Mouse (Mus musculus): Measurements from ENCODE around the gene H6pd.

DNA sequence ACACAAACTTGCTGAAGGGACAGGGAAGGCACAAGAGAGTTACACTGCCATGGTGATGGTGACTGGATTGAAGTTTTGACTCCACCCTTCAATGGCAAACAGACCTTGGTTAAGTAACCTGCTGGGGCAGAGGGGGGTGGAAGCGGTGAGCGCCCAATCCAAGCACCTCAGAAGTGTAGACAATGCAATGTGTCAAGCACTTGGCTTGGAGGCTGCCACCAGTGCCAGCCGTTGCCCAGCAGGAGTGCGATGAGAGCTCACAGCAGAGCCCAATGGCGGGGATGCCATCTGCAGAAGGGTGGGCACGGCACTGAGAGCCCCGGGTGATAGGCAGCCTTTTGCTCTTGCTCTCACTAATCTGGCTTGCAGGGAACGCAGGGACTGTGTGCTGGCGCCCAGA, 56.6 kb downstream of the H6pd start:
- TF ChIP-seq CTCF (IDR thresholded peaks at IDR 0.05; ENCODE audit: insufficient read depth, low read depth, low read length) (no peak), POLR2A (IDR thresholded peaks at IDR 0.05; ENCODE audit: insufficient read depth, low read depth, low read length) (no peak)
